Mouse (Mus musculus): ENCODE results near the gene Apba1.

Gene Apba1

GRCm38 (mm10) chr19:23971391-23971790 lies 212.7 kb downstream of the Apba1 start:
- DNase-seq (ENCODE audit: low spot score in 2 of 2), result no peak

- DNase-seq (ENCODE audit: low spot score in 2 of 2), result peak; percentile 83 to 87
Measured at GRCm38 (mm10) chr19:23972881-23973649, 214.4 kb downstream of the Apba1 start.

GRCm38 (mm10) chr19:23977901-23978443 lies 219.3 kb downstream of the Apba1 start:
- no peak for DNase-seq (ENCODE audit: low spot score in 2 of 2)

GRCm38 (mm10) chr19:23980598-23980997 lies 221.9 kb downstream of the Apba1 start:
- no peak for DNase-seq (ENCODE audit: low spot score in 2 of 2)

GRCm38 (mm10) chr19:23984186-23984585 lies 225.5 kb downstream of the Apba1 start:
- DNase-seq (ENCODE audit: low spot score in 2 of 2), result no peak

GRCm38 (mm10) chr19:23987291-23987690 lies 228.6 kb downstream of the Apba1 start:
- peak; percentile 34 to 45 for DNase-seq (ENCODE audit: low spot score in 2 of 2)

- no peak for DNase-seq (ENCODE audit: low spot score in 2 of 2)
Measured at GRCm38 (mm10) chr19:23988166-23988565, 229.5 kb downstream of the Apba1 start.

GRCm38 (mm10) chr19:23995766-23996399 lies 237.2 kb downstream of the Apba1 start:
- DNase-seq (ENCODE audit: low spot score in 2 of 2), result no peak
